Mouse (Mus musculus) midbrain, embryonic 15.5 days (tissue): ENCODE measurements around the gene Grik4. TPM values are rescaled to one million over a fixed set of nuclear protein-coding genes. Genes with fewer than 3 reads are reported as not detected.

Source experiments
- ATAC-seq: fragments of 200-750 bp; cut with Nextera tagmentation; replicated peaks from 2 replicates; pipeline ENCODE4 v1.8.0; 2017; ENCODE audit warnings: moderate TSS enrichment
- H3K27ac ChIP-seq: fragments of 300-500 bp; sonication (generic); 2 replicates; pipeline ENCODE4 v1.5.1; 2015; ENCODE audit warnings: mild to moderate bottlenecking, inconsistent platforms
- H3K27me3 ChIP-seq: fragments of 300-500 bp; sonication (generic); replicated peaks from 2 replicates; pipeline ENCODE4 v1.6.1; 2015; ENCODE audit warnings: inconsistent platforms
- H3K36me3 ChIP-seq: fragments of 300-500 bp; sonication (generic); replicated peaks from 2 replicates; pipeline ENCODE4 v1.6.1; 2015; ENCODE audit warnings: inconsistent platforms
- H3K4me1 ChIP-seq: fragments of 300-500 bp; sonication (generic); 2 replicates; pipeline ENCODE4 v1.6.1; 2015; ENCODE audit warnings: inconsistent platforms
- H3K4me2 ChIP-seq: fragments of 300-500 bp; sonication (generic); 2 replicates; pipeline ENCODE4 v1.6.1; 2015; ENCODE audit warnings: inconsistent platforms, mild to moderate bottlenecking, moderate library complexity
- H3K4me3 ChIP-seq: fragments of 300-500 bp; sonication (generic); 2 replicates; pipeline ENCODE4 v1.5.1; 2015; ENCODE audit warnings: mild to moderate bottlenecking, inconsistent platforms
- H3K9ac ChIP-seq: fragments of 300-500 bp; sonication (generic); 2 replicates; pipeline ENCODE4 v1.6.1; 2015; ENCODE audit warnings: mild to moderate bottlenecking, inconsistent platforms
- H3K9me3 ChIP-seq: fragments of 300-500 bp; sonication (generic); 2 replicates; pipeline ENCODE4 v1.6.1; 2016; ENCODE audit warnings: inconsistent platforms
- WGBS: fragments of 180-500 bp; shearing (Covaris S2); methylation state at CpG from one replicate; pipeline ENCODE4 v1.1.7; 2015; ENCODE audit warnings: mixed read lengths; 5-methylcytosine and 5-hydroxymethylcytosine counted together
- polyA plus RNA-seq: library from polyadenylated mRNA; unstranded; fragments of >200 nt; fragmentation: Nextera tagmentation; extraction: Ambion mirVana; gene quantifications from 2 replicates; pipeline ENCODE4 v1.2.1, GENCODE M21; 2015

Grik4 gene
- polyA plus RNA-seq, 1 experiment from 2014 or later, result 11.2 TPM

- H3K36me3 ChIP-seq, result no peaks in the 10 kb centered on the region
Observed at GRCm38 (mm10) chr9:42512312-42512711, 432.0 kb downstream of the Grik4 start.

GRCm38 (mm10) chr9:42508235-42508634 is 436.1 kb downstream of the Grik4 start:
- no peaks in the 10 kb centered on the region for H3K36me3 ChIP-seq
- peaks cover 5% of the 10 kb centered on the region for H3K4me1 ChIP-seq
- no peak overlapping the region for H3K4me2 ChIP-seq
- no peaks in the 10 kb centered on the region for H3K9me3 ChIP-seq
- H3K9ac ChIP-seq, result no peak overlapping the region
- no peak for ATAC-seq
- H3K27ac ChIP-seq, result no peak overlapping the region
- H3K27me3 ChIP-seq, result no peaks in the 10 kb centered on the region
- 67% methylated on average over 7 of the region's 7 CpGs for WGBS
- H3K4me3 ChIP-seq, result no peak overlapping the region

More at GRCm38 (mm10) chr9:42512312-42512711, 432.0 kb downstream of the Grik4 start:
- 81% methylated on average over 4 of the region's 4 CpGs for WGBS
- Histone ChIP-seq H3K4me2 (no peak overlapping the region), H3K27me3 (no peaks in the 10 kb centered on the region), H3K27ac (no peak overlapping the region), H3K4me1 (peaks cover 15% of the 10 kb centered on the region), H3K4me3 (no peak overlapping the region), H3K9ac (no peak overlapping the region), H3K9me3 (no peaks in the 10 kb centered on the region)
- no peak for ATAC-seq

DNA sequence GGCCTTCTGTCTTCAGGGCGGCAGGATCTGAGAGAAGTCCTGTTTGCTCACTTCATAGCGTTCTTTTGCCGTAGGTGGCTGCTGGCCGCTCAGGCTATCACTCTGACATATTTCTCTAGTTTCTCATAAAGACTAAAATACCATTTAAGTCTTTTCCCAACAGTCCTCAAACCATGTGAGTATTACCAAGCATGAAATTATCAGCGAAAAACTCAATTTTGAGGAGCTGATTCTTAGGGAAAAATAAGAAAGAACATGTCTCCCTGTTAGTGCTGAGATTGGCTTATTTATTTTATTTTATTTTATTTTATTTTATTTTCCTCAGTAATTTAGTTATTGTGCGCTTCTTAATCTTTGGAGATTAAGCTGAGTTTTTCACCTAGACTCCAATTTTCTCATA is 436.6 kb downstream of the Grik4 start, which contains the start of gene Tbcel:
Gene Tbcel (minus strand): TSS at position 101 of the 400 bp plus-strand sequence.
- Histone ChIP-seq H3K9me3 (no peaks in the 10 kb centered on the region), H3K4me3 (no peak within 1 kb of the TSS), H3K9ac (no peak within 1 kb of the TSS), H3K4me1 (peaks cover under 1% of the 10 kb centered on the region; the same call in 1 of the 2 replicates), H3K4me2 (no peak within 1 kb of the TSS), H3K27ac (no peak within 1 kb of the TSS), H3K27me3 (no peaks in the 10 kb centered on the region), H3K36me3 (no peaks in the 10 kb centered on the region)
- 83% methylated on average over 6 of the region's 6 CpGs for WGBS
- ATAC-seq, result no peak

GRCm38 (mm10) chr9:42507022-42507421 is 437.3 kb downstream of the Grik4 start:
- H3K27ac ChIP-seq, result no peak overlapping the region
- H3K9ac ChIP-seq, result no peak overlapping the region
- WGBS, result 69% methylated on average over 1 of the region's 1 CpGs
- H3K36me3 ChIP-seq, result no peaks in the 10 kb centered on the region
- no peaks in the 10 kb centered on the region for H3K9me3 ChIP-seq
- no peaks in the 10 kb centered on the region for H3K4me1 ChIP-seq
- no peak overlapping the region for H3K4me2 ChIP-seq
- H3K27me3 ChIP-seq, result no peaks in the 10 kb centered on the region
- no peak overlapping the region for H3K4me3 ChIP-seq
- ATAC-seq, result no peak

DNA sequence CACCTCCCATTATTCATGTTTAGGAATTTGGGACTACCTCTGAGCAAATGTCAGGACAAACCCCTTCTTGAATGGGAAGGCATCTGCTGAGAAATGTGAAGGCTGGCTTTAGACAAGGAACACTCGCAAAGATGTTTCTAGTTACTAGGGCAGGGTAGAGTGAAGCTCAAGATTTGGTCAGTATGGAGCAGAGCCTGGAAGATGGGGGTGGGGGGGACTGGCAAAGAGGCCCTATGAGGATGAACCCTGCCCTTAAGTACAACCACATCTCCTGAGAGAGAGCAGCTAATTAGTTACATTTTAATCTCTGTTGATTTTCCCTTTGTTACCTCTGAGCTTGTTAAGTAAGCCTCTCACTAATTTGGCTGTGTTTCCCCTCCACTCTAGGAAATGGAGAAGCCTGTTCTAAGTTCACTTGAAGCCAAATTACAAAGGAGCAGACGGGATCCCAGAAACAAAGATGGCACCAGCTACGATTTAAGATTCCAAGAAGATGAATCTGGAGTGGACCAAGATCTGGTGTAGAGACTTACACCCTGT is 439.3 kb downstream of the Grik4 start:
- H3K27ac ChIP-seq, result no peak overlapping the region

DNA sequence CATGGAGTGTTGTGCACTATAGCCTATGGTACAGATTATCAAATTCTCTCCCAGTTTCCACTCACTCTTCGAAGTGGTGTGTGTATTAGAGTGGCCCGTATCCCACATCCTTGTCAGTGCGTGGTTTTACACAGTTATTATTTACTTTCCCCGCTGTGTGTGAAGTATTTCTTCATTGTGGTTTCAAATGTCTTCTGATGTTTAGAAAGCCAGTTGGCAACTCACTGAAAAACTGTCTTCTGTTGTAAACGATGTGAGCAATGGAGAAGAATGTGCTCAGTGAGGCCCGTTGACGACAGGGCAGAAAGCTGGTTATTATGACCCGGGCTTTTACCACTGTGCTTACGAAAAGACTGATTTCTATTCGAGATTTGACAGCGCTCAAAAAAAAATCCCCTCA is 439.7 kb downstream of the Grik4 start:
- no peak for ATAC-seq

More for the DNA sequence above, 439.3 kb downstream of the Grik4 start:
- Histone ChIP-seq H3K27me3 (no peaks in the 10 kb centered on the region), H3K36me3 (no peaks in the 10 kb centered on the region), H3K4me1 (no peaks in the 10 kb centered on the region), H3K9me3 (no peaks in the 10 kb centered on the region), H3K4me2 (no peak overlapping the region), H3K9ac (no peak overlapping the region), H3K4me3 (no peak overlapping the region)
- 75% methylated on average over 3 of the region's 3 CpGs for WGBS
- ATAC-seq, result no peak

GRCm38 (mm10) chr9:42503709-42504108 is 440.6 kb downstream of the Grik4 start:
- no peaks in the 10 kb centered on the region for H3K4me1 ChIP-seq
- no peak overlapping the region for H3K9ac ChIP-seq
- no peak overlapping the region for H3K4me2 ChIP-seq
- H3K27ac ChIP-seq, result no peak overlapping the region
- no peaks in the 10 kb centered on the region for H3K9me3 ChIP-seq
- ATAC-seq, result no peak
- H3K4me3 ChIP-seq, result no peak overlapping the region
- H3K27me3 ChIP-seq, result no peaks in the 10 kb centered on the region
- WGBS, result 86% methylated on average over 4 of the region's 4 CpGs
- H3K36me3 ChIP-seq, result no peaks in the 10 kb centered on the region

More for the DNA sequence above, 439.7 kb downstream of the Grik4 start:
- WGBS, result 63% methylated on average over 11 of the region's 11 CpGs
- no peaks in the 10 kb centered on the region for H3K4me1 ChIP-seq
- no peaks in the 10 kb centered on the region for H3K36me3 ChIP-seq
- H3K4me2 ChIP-seq, result no peak overlapping the region
- no peak overlapping the region for H3K4me3 ChIP-seq
- H3K9me3 ChIP-seq, result no peaks in the 10 kb centered on the region
- no peaks in the 10 kb centered on the region for H3K27me3 ChIP-seq
- H3K9ac ChIP-seq, result no peak overlapping the region
- no peak overlapping the region for H3K27ac ChIP-seq

DNA sequence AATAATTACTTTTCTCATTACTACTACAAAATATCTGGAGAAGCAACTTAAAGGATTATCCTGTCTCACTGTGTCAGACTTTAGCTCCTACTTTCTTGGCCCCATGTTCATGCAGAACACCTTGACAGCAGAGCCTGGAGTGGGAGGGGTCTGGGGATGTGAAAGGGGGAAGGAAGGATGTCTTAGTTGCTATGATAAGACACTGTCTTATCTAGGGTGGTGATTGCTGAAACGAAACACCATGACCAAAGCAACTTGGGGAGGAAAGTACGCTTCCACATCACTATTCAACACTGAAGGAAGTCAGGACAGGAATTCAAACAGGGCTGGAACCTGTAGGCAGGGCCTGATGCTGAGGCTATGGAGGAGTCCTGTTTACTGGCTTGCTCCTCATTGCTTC is 448.0 kb downstream of the Grik4 start:
- no peak overlapping the region for H3K4me2 ChIP-seq
- H3K27me3 ChIP-seq, result no peaks in the 10 kb centered on the region
- ATAC-seq, result no peak
- no peaks in the 10 kb centered on the region for H3K4me1 ChIP-seq
- H3K36me3 ChIP-seq, result no peaks in the 10 kb centered on the region
- H3K4me3 ChIP-seq, result no peak overlapping the region
- no peak overlapping the region for H3K9ac ChIP-seq
- no peaks in the 10 kb centered on the region for H3K9me3 ChIP-seq
- H3K27ac ChIP-seq, result no peak overlapping the region
- 80% methylated on average over 2 of the region's 2 CpGs for WGBS

- H3K27me3 ChIP-seq, result no peaks in the 10 kb centered on the region
- no peak overlapping the region for H3K4me3 ChIP-seq
- WGBS, result 78% methylated on average over 9 of the region's 9 CpGs
- no peak overlapping the region for H3K9ac ChIP-seq
- H3K4me2 ChIP-seq, result no peak overlapping the region
- no peaks in the 10 kb centered on the region for H3K36me3 ChIP-seq
- H3K27ac ChIP-seq, result no peak overlapping the region
- no peaks in the 10 kb centered on the region for H3K9me3 ChIP-seq
- no peaks in the 10 kb centered on the region for H3K4me1 ChIP-seq
- no peak for ATAC-seq
Observed at GRCm38 (mm10) chr9:42491780-42492179, 452.5 kb downstream of the Grik4 start.

DNA sequence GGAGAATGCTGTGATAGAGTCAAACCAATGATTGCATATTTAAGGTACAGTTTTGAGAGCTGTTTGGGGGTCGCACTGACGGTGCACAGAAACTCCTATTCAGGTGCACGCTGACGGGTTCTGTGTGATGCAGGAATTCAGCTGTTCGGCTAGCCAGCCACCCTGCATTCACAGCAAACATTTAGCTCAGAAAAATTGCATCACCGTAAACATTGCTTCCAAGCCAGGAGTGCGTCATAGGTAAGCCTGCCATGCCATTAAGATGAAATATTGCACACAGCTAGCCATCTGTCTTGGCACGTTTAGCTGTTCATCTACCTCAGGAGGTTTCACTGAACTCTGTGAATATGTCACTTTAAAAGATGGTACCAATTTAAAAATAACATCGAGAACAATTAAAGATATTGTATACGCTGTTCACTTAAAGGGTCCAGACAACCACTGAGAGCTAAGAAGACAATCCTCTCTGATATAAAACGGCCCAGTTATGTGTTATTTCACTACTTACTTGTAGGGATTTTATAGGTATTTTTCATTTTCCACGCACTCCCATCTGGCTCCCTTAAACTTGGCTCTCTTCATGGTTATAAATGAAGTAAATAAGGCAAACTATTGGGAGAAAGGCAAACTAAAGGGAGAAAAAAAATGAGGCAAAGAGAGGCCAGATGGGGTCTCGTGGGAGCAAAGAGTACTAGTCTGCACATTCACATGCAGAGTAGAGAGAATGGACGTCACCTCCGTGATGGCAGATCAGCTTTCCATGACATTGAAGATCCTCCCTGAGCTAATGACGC is 453.5 kb downstream of the Grik4 start:
- Histone ChIP-seq H3K36me3 (no peaks in the 10 kb centered on the region), H3K4me2 (no peak overlapping the region), H3K4me3 (no peak overlapping the region), H3K27ac (no peak overlapping the region), H3K9me3 (no peaks in the 10 kb centered on the region), H3K9ac (no peak overlapping the region), H3K27me3 (no peaks in the 10 kb centered on the region), H3K4me1 (no peaks in the 10 kb centered on the region)
- 79% methylated on average over 16 of the region's 16 CpGs for WGBS
- no peak for ATAC-seq

- Histone ChIP-seq H3K27ac (no peak overlapping the region), H3K36me3 (no peaks in the 10 kb centered on the region), H3K9ac (no peak overlapping the region), H3K27me3 (no peaks in the 10 kb centered on the region), H3K4me1 (no peaks in the 10 kb centered on the region), H3K4me2 (no peak overlapping the region), H3K4me3 (no peak overlapping the region), H3K9me3 (no peaks in the 10 kb centered on the region)
- whole genome bisulfite sequencing, result 97% methylated on average over 1 of the region's 1 CpGs
- no peak for ATAC-seq
Observed at GRCm38 (mm10) chr9:42488071-42488470, 456.2 kb downstream of the Grik4 start.

DNA sequence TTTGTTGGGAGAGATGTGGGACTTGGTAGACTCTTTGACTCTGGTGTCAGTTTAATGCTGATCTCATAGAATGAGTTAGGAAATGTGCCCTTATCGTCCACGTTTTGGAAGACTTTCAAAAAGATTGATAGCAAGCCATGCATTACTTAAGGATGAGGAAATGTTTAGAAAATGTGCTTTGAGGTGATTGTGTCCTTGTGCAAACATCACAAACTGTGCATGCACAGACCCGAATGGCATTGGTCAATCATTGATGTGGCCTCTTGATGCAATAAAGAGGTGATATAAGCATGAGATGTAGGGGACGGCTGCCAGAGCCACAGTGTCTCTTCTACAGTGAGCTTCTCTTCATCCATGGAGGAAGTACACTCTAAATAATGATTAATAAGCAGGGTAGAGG is 457.4 kb downstream of the Grik4 start:
- 87% methylated on average over 4 of the region's 4 CpGs for WGBS
- H3K9me3 ChIP-seq, result no peaks in the 10 kb centered on the region
- no peaks in the 10 kb centered on the region for H3K27me3 ChIP-seq
- H3K36me3 ChIP-seq, result no peaks in the 10 kb centered on the region
- no peaks in the 10 kb centered on the region for H3K4me1 ChIP-seq
- no peak overlapping the region for H3K4me2 ChIP-seq
- ATAC-seq, result no peak
- no peak overlapping the region for H3K4me3 ChIP-seq
- no peak overlapping the region for H3K27ac ChIP-seq
- no peak overlapping the region for H3K9ac ChIP-seq

DNA sequence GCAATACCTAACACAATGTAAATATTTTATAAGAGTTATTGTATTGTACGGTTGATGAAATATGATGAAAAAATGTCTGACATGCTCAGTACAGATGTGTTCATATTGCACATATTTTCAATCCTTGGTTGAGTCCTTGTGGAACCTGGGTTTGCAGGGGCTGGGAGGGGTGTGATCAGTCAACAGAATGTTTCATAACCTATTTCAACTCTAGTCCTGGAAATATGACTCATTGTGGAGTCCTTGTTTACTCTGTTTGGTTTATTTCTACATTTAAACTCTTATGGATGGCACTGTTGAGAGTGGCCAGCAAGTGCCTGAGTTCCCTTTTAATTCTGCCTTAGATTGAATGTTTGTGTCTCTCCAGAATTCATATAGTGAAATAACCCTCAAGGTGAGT is 459.6 kb downstream of the Grik4 start:
- Histone ChIP-seq H3K9ac (no peak overlapping the region), H3K4me3 (no peak overlapping the region), H3K4me2 (no peak overlapping the region), H3K4me1 (no peaks in the 10 kb centered on the region), H3K27ac (no peak overlapping the region), H3K27me3 (no peaks in the 10 kb centered on the region), H3K36me3 (no peaks in the 10 kb centered on the region), H3K9me3 (no peaks in the 10 kb centered on the region)
- 96% methylated on average over 1 of the region's 1 CpGs for WGBS
- no peak for ATAC-seq
